Mouse (Mus musculus) liver, embryonic 14.5 days (tissue): ENCODE data around the gene Zmat3.

Experiments
- CTCF ChIP-seq: IDR thresholded peaks from 2 replicates; pipeline ENCODE4 v1.5.1; 2016; ENCODE audit warnings: antibody characterized with exemption, low read depth, control low read depth
- EP300 ChIP-seq: IDR thresholded peaks from 2 replicates; pipeline ENCODE4 v1.6.1; 2016; ENCODE audit warnings: antibody characterized with exemption, low read depth

GRCm38 (mm10) chr3:32372470-32372869 lies 6.7 kb upstream of the Zmat3 start:
- TF ChIP-seq CTCF (no peak), EP300 (no peak)
